Mouse (Mus musculus) embryonic fibroblast, embryonic 13.5 days (primary cell): ENCODE results near the gene Zswim8. TPM values are rescaled to one million over a fixed set of nuclear protein-coding genes. Genes with fewer than 3 reads are reported as not detected.

Experiments
- H3K27ac ChIP-seq: 2 replicates; pipeline ENCODE4 v1.5.1; 2012; ENCODE audit warnings: low read length, control low read depth, inconsistent platforms; ENCODE audit not compliant: insufficient read depth
- H3K4me1 ChIP-seq: 2 replicates; pipeline ENCODE4 v1.6.1; 2011; ENCODE audit warnings: low read length; ENCODE audit not compliant: control insufficient read depth, insufficient read depth
- H3K4me3 ChIP-seq: 2 replicates; pipeline ENCODE4 v1.5.1; 2011; ENCODE audit warnings: mild to moderate bottlenecking, control low read depth, low read length; ENCODE audit not compliant: insufficient read depth
- CTCF ChIP-seq: IDR thresholded peaks from 2 replicates; pipeline ENCODE4 v1.5.1; 2011; ENCODE audit warnings: mild to moderate bottlenecking, control low read depth, low read length, moderate library complexity, borderline replicate concordance; ENCODE audit not compliant: insufficient read depth
- POLR2A ChIP-seq: IDR thresholded peaks from 2 replicates; pipeline ENCODE4 v1.6.1; 2011; ENCODE audit warnings: low read depth, mild to moderate bottlenecking, control low read depth, low read length, moderate library complexity
- polyA plus RNA-seq: library from polyadenylated mRNA; stranded (reverse); fragments of >200 nt; gene quantifications from 2 replicates; pipeline ENCODE4 v1.2.4, GENCODE M21; 2011; ENCODE audit warnings: low read depth; ENCODE audit not compliant: missing spikeins, insufficient read length

The Zswim8 gene
- polyA plus RNA-seq, 1 experiment = 125 TPM

DNA sequence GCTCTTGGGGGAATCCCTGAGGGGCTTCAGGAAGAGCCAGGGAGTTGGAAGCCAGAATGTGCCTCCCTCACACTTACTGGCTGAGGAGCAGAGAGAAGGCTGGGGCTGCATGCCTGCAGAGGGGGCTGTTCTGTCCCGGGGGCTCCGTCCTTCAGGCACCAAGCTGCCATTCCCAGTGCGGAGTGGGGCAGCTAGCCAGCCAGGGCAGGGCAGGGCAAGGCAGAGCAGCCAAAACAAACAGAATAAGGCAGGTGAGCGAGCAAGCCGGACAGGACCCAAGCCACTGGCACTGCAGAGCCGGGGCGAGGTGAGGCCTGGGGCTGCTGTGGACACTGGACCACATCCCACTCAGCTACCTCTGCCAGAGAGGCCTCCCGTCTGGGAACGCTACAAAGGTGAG is 33.9 kb downstream of the Zswim8 start:
- peaks cover 4% of the 10 kb centered on the region; the same call in 1 of the 2 replicates for H3K4me1 ChIP-seq
- H3K27ac ChIP-seq = no peak overlapping the region
- TF ChIP-seq CTCF (no peak), POLR2A (no peak)
- no peak overlapping the region for H3K4me3 ChIP-seq

DNA sequence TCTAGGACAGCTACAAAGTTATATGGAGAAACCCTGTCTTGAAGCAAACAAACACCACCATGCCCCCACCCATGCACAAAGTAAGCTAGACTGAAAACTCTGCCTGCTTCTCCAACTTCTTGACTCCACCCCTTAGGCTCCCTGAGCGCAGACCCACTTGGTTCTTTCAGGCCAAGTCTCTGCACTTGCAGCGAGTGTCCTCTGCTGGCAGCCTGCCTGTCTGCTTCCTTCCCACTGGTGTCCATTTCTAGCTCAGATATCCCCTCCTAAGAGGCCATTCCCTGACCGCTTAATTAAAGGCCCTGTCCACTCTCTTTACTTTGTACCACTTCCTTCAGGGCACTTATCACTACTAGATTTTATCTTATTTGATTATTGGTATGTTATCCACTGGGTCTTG is 36.3 kb downstream of the Zswim8 start:
- no peak overlapping the region for H3K4me3 ChIP-seq
- no peak overlapping the region for H3K27ac ChIP-seq
- TF ChIP-seq POLR2A (no peak), CTCF (no peak)
- no peaks in the 10 kb centered on the region for H3K4me1 ChIP-seq

GRCm38 (mm10) chr14:20746935-20747334 is 39.6 kb downstream of the Zswim8 start:
- no peak overlapping the region for H3K4me3 ChIP-seq
- TF ChIP-seq POLR2A (no peak), CTCF (no peak)
- no peaks in the 10 kb centered on the region for H3K4me1 ChIP-seq
- no peak overlapping the region for H3K27ac ChIP-seq

- no peak overlapping the region for H3K27ac ChIP-seq
- TF ChIP-seq POLR2A = no peak
- no peak for TF ChIP-seq CTCF
- H3K4me3 ChIP-seq = no peak overlapping the region
- no peaks in the 10 kb centered on the region for H3K4me1 ChIP-seq
Observed at GRCm38 (mm10) chr14:20748388-20748787, 41.0 kb downstream of the Zswim8 start.

GRCm38 (mm10) chr14:20749494-20750051 is 42.2 kb downstream of the Zswim8 start:
- Histone ChIP-seq H3K27ac (no peak overlapping the region; the same call in 1 of the 2 replicates), H3K4me1 (no peaks in the 10 kb centered on the region), H3K4me3 (no peak overlapping the region)
- no peak for TF ChIP-seq CTCF
- no peak for TF ChIP-seq POLR2A

- H3K27ac ChIP-seq = peak overlapping the region; percentile 45
- H3K4me3 ChIP-seq = no peak overlapping the region
- H3K4me1 ChIP-seq = no peaks in the 10 kb centered on the region
- TF ChIP-seq CTCF = no peak
- TF ChIP-seq POLR2A = no peak
Observed at GRCm38 (mm10) chr14:20750503-20750902, 43.2 kb downstream of the Zswim8 start.

DNA sequence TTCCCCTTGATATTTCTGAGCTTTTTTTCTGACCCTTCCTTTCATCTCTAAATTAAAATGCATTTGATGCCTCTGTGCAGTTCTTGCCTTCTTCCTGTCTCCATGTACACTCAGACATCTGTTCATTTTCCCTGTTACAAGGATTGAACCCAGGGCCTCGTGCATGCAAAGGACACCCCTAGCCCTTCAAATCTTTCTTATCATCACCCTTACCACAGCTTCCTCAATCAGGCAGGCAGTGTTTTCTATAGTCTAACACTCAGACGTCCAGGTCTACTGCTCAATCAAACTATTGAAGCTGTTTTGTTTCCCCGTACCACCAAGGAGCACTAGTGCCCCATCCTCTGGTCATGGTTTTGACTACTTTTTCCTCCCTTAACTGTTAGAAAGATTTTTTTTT is 46.4 kb downstream of the Zswim8 start:
- no peaks in the 10 kb centered on the region for H3K4me1 ChIP-seq
- no peak overlapping the region for H3K27ac ChIP-seq
- TF ChIP-seq POLR2A = no peak
- no peak for TF ChIP-seq CTCF
- H3K4me3 ChIP-seq = no peak overlapping the region

GRCm38 (mm10) chr14:20757370-20757907 is 50.1 kb downstream of the Zswim8 start:
- no peak overlapping the region for H3K4me3 ChIP-seq
- H3K4me1 ChIP-seq = no peaks in the 10 kb centered on the region
- TF ChIP-seq POLR2A = no peak
- TF ChIP-seq CTCF = no peak
- no peak overlapping the region for H3K27ac ChIP-seq

DNA sequence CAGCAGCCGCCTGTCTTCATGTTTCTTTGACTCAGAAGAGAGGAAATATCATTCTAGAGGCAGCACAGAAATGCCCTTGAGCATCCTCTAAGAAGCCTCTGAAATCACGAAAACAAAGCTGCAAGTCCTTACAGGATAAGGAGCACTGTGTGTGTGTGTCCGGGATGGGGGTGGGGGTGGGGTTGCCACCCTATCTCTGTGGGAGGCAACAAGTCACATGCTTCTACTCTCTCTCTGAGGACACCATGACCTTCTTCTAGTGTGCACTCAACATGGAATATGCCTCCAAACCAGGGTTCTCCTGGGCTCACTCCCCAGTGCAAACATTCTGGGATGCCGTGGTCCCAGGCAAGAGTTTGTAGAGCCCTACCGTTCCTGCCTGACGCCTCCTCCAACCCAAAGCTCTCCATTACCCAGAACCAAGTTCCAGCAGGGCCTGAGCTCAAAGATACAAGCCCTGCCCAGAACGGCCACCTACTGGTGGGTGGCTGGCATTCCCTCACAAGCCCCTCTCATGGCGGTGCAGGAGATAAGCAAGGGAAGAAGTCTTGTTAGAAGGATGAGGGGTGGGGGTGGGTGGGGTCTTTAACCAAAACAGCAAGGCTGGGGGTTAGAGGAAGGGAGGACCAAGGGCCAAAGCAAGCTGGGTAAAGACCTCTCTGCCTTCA is 51.5 kb downstream of the Zswim8 start:
- no peak overlapping the region for H3K27ac ChIP-seq
- H3K4me1 ChIP-seq = no peaks in the 10 kb centered on the region
- no peak overlapping the region for H3K4me3 ChIP-seq
- TF ChIP-seq CTCF (no peak), POLR2A (no peak)

- H3K4me1 ChIP-seq = peaks cover 20% of the 10 kb centered on the region
- H3K4me3 ChIP-seq = no peak overlapping the region
- H3K27ac ChIP-seq = peak overlapping the region; percentile 97
- TF ChIP-seq POLR2A (no peak), CTCF (no peak)
Observed at GRCm38 (mm10) chr14:20764942-20765341, 57.6 kb downstream of the Zswim8 start.
